Mouse (Mus musculus) frontal cortex, adult 2 months (tissue): ENCODE data around the gene Hist1h1e. TPM values are rescaled to one million over a fixed set of nuclear protein-coding genes. Genes with fewer than 3 reads are reported as not detected.

Experiments
- DNase-seq, 2 experiments: peaks; one replicate each; pipeline ENCODE4 v3.0.0; 2022; ENCODE audit warnings: low spot score in 1 of 2; ENCODE audit errors: extremely low spot score in 1 of 2
- polyA plus RNA-seq: library from polyadenylated mRNA; depleted of rRNA; stranded (reverse); fragments of >200 nt; gene quantifications from 2 replicates; pipeline ENCODE4 v1.2.3, GENCODE M21; 2012; rRNA removed

Gene Hist1h1e
- 2.8 and 3.3 TPM in 2 replicates for polyA plus RNA-seq

DNA sequence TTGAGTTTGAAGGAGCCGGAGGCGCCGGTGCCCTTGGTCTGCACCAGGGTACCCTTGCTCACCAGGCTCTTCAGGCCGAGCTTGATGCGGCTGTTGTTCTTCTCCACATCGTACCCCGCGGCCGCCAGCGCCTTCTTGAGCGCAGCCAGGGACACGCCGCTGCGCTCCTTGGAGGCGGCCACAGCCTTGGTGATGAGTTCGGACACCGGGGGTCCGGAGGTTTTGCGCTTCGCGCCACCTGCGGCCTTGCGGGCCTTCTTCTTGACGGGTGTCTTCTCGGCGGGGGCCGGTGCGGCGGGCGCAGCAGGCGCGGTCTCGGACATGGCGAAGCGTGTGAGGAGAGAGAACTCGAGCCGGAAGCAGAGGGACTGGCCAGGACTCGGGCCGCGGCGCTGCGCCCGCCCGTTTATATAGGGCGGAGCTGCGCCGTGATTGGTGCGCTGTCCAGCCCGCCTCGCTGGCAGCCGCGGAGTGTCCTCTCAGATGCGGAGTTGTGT is at the start of gene Hist1h1e:
Hist1h1e (minus strand) TSS at position 384 of the 497 bp plus-strand sequence.
- DNase-seq, result peak; percentile 66 to 89

GRCm38 (mm10) chr13:23662536-23662935 is 40.2 kb upstream of the Hist1h1e start:
- no peak for DNase-seq

DNA sequence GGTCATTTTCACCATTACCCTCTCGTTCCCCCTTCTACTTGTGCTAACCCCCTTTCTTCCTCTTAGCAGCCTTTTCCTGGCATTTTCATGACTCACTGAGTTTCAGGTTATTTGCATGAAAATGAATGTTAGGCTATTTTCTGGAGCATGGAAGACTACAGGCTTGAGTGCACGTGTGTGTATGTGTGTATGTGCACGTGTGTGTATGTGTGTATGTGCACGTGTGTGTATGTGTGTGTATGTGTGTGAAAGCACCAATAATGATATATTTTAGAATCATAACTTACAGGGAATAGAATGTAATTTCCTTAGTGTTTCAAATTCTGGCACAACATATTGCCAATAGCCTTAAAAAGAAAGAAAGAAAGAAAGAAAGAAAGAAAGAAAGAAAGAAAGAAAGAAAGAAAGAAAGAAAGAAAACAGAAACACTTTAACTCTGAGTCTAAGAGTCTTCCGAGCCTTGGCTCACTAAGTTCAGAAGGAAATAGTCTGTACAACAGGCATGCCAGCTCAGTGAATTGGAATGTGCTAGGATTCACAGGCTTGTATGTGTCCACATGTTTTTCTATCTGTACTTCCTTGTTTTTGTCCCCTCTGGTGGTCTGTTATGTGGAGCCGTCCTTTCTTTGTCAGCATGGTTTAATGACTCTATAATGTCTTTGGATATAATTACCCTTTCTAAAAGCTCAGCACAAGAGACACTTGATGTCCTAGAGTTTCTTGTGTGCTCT is 37.4 kb upstream of the Hist1h1e start:
- no peak for DNase-seq

DNA sequence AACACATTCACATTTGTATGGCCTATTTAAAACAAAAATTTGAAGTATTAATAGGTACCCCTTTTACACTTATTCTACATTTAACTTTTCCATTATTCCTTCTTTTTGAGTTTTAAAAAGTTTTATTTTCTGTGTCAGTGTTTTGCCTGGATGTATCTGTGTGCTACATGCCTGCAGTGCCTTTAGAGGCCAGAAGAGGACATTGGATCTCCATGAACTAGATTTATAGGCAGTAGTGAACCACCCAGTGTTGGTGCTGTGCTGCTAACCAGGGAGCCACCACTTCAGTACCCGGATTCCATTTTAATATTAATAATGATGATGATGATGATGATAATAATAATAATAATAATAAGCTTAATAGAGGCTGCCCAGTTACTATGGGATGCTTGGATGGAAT is 8.3 kb upstream of the Hist1h1e start:
- DNase-seq, result peak in 1 of 2 experiments; percentile 11

- DNase-seq, result peak in 1 of 2 experiments; percentile 11
Observed at GRCm38 (mm10) chr13:23622861-23623450, 598 bp upstream of the Hist1h1e start.

DNA sequence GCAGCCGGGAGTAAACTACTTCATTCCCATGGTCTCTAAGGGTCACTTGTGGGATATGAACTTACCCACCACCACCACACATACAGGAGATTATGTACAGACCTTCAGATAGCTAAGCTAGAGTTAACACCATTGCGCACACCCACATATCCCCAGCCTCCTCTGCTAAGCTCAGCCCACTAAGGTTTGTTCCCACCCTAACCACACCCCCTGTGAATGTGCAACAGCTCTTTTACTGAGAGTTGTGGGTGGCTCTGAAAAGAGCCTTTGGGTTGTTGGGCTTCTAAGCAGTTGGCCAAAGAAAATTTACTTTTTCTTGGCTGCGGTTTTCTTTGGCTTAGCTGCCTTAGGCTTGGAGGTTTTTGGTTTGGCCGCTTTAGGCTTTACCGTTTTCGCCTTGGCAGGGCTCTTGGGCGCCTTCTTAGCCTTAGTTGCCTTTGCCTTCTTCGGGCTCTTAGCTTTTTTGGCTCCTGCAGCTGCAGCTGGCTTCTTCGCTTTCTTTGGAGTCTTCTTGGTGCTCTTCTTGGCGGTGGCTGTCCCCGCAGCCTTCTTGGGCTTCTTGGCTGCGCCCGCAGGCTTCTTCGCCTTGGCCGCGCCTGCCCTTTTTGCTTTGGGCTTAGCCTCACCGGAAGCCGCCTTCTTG is 705 bp downstream of the Hist1h1e start:
- peak; percentile 63 to 79 for DNase-seq

GRCm38 (mm10) chr13:23620733-23621531 is 1.4 kb downstream of the Hist1h1e start, which contains the start of gene Hist1h2be:
Gene Hist1h2be, minus strand, starts transcription at chr13:23621124.
- DNase-seq, result peak; percentile 84 to 88

DNA sequence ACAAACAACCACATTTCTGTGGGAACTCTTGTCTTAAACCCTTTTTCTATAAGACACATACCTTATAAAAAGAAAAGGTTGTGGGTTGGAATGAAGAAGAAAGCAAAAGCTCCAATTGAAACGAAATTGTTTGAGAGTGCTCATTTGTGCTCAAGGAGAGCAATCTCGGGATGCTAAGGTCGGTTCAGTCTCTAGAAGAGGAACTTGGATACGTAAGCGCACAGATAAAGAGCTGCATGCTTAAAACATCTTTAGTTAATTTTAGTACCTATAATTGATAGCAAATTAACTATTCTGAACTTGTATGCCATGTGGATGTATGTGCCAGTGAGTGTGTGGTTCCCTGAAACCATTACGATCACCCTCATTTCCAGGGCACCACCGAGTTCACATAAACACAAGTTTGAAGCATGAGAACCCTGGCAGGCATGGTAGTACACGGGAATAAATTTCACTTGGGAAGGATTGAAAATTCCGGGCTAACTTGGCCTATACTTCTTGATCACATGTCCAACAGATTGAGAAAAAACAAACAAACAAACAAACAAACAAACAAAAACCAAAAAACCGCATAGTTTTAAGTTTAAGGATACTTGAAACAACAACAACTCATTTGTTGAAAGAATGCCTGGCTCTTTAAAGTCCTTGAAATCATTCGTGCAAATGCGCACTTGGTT is 2.2 kb downstream of the Hist1h1e start:
- no peak for DNase-seq

GRCm38 (mm10) chr13:23611638-23612037 is 10.7 kb downstream of the Hist1h1e start:
- no peak for DNase-seq

DNA sequence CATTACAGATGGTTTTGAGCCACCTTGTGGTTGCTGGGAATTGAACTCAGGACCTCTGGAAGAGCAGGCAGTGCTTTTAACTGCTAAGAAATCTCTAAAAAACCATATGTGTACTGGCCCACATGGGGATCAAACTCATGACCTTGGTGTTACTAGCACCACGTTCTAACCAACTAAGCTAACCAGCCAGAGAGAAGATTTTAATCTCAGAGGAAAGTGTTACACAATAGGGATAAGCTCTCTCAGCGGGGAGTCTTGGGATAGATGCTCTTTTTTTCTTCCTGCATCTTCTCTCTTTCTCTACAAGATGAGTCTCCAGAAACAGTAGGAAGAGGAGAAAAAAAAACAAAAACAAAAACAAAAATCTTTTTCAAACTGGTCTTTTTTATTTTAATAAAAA is 12.0 kb downstream of the Hist1h1e start:
- DNase-seq, result no peak

- DNase-seq, result no peak
Observed at GRCm38 (mm10) chr13:23609844-23610243, 12.5 kb downstream of the Hist1h1e start.

GRCm38 (mm10) chr13:23609209-23609608 is 13.1 kb downstream of the Hist1h1e start:
- no peak for DNase-seq

- no peak for DNase-seq
Observed at GRCm38 (mm10) chr13:23605052-23605451, 17.3 kb downstream of the Hist1h1e start.

- DNase-seq, result no peak
Observed at GRCm38 (mm10) chr13:23604452-23604851, 17.9 kb downstream of the Hist1h1e start.

- no peak for DNase-seq
Observed at GRCm38 (mm10) chr13:23603182-23603699, 19.1 kb downstream of the Hist1h1e start.

DNA sequence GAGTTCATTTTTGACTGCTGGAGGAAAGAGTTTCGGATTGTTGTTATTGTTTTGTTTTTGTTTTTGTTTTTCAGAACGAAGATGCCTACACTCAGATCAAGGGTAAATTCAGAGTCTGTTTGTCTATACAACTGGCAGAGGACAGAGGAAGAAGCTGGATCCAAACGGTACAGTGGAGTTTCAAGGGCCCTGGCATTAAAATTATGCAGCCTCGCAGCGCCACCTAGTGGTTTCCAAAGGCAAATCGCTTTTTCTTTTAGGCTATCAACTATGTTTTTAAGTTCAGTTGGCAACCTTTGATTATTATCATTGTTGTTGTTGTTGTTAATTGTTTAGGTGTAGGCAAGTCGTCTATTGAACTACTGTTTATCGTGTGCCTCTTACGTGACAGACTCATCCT is 24.4 kb downstream of the Hist1h1e start:
- DNase-seq, result peak in 1 of 2 experiments; percentile 86

DNA sequence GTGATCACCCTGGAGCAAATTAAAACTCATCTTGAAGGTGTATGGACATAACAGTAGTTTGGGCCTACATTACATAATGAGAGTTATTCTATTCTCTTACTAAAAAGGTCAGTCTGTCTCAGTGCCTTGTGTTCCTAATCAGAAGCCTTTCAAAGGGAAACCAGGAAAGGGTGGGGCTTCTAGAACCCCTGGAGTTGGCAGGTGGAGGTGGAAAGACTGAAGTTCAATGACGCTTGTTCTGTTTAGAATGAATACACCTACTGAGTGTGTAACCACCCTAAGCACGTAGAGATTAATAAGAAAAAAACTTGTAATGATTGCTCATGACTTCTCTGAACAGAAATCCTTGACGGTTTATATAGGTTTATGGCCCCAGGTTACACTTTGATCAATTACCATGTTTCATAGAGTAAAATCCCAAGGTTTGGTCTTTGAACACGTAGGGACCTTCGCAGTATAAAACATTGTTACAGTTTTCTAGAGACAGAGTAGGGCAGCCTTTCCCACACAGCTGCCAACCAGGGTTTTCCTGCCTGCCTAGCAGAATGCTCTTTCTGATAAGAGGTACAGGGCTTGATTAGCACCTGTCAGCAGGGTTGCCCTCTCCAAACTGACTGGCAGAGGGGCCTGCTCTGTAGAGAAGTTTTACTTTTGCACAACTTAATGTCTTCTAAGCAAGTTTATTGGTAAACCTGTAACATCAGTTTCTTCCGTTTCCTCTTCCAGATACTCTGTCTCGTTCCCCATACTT is 26.6 kb downstream of the Hist1h1e start:
- no peak for DNase-seq

DNA sequence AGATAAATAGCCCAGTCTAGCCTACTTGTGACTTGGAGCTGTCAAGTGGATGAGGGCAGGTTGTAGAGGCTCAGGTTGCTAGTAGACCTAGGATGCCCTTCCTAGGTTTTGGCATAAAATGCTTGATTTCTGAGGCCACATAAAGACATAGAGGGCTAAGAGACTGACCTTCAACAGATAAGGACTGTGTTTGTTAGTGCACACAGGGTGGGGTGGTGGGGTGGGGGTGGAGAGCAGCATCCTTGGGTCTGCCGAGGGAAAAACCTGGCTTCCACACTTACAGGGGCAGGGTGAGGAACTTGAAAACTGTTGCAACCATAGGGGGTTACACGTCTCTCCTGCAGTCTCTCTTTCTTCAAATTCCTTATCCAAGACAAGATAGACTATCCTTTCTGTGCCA is 27.2 kb downstream of the Hist1h1e start:
- no peak for DNase-seq
